Mouse (Mus musculus) CD4-positive naive resting alpha-beta T cell, adult 76 days (primary cell): ENCODE data around the gene Smndc1. TPM values are rescaled to one million over a fixed set of nuclear protein-coding genes. Genes with fewer than 3 reads are reported as not detected.

Experiments used
- total RNA-seq: library from RNA; stranded (reverse); gene quantifications from one replicate; pipeline ENCODE4 v1.2.4, GENCODE M21; 2023

The Smndc1 gene
- 104 TPM for total RNA-seq

GRCm38 (mm10) chr19:53390495-53391007 is at the start of gene Smndc1:
TSS of gene Smndc1 (minus strand) at chr19:53390578.

GRCm38 (mm10) chr19:53371666-53372065 is 18.7 kb downstream of the Smndc1 start, which contains the start of gene Gm10197:
TSS of gene Gm10197 (minus strand) at chr19:53371766.

Other genes with a start within 250 kb of the Smndc1 start
- 31.3 TPM for gene Mxi1, start 80.1 kb downstream of the Smndc1 start, total RNA-seq
- not detected for gene Gm10197, start 18.8 kb downstream of the Smndc1 start, total RNA-seq
- 367 TPM for gene Dusp5, start 138.5 kb upstream of the Smndc1 start, total RNA-seq
- 18.2 TPM for gene Nutf2-ps1, start 198.5 kb upstream of the Smndc1 start, total RNA-seq
- 63.3 TPM for gene Smc3, start 209.8 kb upstream of the Smndc1 start, total RNA-seq